Mouse (Mus musculus): ENCODE data around the gene Nup107.
"Not testable (repeated sequence)": the region's sequence is repeated elsewhere in the genome, so short reads cannot be mapped to it uniquely, and the experiment has no call there.

The Nup107 gene

DNA sequence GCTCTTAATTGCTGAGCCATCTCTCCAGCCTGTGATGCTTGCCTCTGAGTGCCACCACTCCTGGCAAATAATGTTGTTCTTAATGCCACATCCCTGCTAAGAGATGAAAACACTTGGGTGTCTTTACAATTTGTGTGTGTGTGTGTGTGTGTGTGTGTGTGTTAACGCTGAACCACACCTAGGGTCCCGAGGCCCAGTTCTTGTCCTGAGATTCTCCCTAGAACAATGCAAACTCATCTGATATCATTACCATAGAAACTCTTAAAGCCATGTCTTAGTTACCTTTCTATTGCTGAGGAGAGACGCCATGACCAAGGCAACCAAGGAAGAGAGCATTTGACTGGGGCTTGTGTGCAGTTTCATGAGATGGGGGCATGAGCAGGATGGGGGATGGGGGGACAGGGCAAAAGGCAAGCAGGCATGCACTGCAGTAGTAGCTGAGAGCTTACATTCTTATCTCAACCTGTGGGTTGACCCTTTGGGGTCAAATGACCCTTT, 78.4 kb downstream of the Nup107 start:
- no peak for DNase-seq

DNA sequence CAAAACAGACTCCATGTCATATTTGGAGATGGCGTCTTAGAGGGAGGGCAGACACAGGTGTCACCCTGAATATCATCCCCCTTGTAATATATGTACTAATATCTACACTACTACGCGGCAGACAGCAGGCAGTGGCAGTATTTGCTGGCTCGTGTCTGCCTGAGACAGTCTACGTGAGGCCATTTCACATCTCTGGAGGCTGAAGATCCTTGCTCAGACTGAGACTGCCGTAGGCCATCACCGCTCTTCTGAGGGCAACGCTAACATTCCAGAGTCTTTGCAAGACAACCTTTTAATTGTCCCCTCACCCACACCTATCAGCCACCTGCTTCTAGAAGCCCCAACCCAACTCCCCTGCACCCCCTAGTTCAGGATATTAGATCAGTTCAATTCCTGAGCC, 79.0 kb downstream of the Nup107 start:
- DNase-seq, result no peak

- no peak for DNase-seq
Observed at GRCm38 (mm10) chr10:117712871-117713270, 79.6 kb downstream of the Nup107 start.

DNA sequence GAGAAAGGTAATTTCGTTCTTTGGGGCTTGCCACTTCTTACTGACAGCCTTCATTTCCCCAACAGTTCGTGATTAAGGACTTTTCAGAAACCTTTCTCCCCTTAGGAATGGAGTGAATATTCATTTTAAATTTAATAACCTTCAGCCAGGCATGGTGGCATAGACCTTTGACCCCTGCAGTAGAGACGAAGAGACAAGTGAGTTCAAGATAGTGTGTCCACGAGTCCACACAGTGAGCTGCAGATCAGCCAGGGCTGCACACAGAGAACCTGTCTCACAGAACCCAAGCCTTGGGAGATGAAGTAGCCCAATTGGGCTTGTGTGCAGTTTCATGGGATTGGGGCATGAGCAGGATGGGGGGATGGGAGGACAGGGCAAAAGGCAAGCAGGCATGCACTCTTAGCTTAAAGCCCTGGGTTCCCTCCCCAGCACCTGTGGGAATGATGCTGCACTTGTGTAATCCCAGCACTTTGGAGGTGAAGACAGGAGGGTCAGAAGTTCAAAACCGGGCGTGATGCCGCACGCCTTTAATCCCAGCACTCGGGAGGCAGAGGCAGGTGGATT, 80.2 kb downstream of the Nup107 start:
- DNase-seq, result peak; percentile 30

- peak; percentile 41 for DNase-seq
Observed at GRCm38 (mm10) chr10:117711408-117711807, 81.1 kb downstream of the Nup107 start.

GRCm38 (mm10) chr10:117710604-117711141, 81.8 kb downstream of the Nup107 start, which contains the start of gene Mdm2:
Gene Mdm2 (minus strand): TSS chr10:117710758.
- peak; percentile 94 for DNase-seq

- peak; percentile 84 for DNase-seq
Observed at GRCm38 (mm10) chr10:117709930-117710603, 82.4 kb downstream of the Nup107 start.

- DNase-seq, result no peak
Observed at GRCm38 (mm10) chr10:117709326-117709830, 83.1 kb downstream of the Nup107 start.

GRCm38 (mm10) chr10:117708856-117709255, 83.6 kb downstream of the Nup107 start:
- DNase-seq, result no peak

DNA sequence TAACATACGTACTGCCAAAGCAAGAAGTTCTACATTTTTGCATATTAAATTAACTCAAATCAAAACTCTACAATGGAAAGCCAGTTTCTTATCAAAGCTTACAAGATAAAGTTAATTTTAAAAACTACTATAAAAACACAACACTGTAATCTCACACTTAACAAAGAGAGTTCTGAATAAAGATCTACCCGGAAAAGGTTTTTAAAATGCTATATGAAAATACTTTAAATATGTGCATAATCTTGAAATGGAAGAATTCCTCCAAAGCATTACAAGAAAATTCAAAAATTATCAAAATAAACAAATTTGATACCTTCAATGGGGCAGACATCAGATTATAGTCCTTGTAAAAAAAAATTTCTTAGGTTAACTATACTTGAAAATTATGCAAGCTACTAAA, 84.1 kb downstream of the Nup107 start:
- no peak for DNase-seq

- no peak for DNase-seq
Observed at GRCm38 (mm10) chr10:117707114-117707838, 85.2 kb downstream of the Nup107 start.

DNA sequence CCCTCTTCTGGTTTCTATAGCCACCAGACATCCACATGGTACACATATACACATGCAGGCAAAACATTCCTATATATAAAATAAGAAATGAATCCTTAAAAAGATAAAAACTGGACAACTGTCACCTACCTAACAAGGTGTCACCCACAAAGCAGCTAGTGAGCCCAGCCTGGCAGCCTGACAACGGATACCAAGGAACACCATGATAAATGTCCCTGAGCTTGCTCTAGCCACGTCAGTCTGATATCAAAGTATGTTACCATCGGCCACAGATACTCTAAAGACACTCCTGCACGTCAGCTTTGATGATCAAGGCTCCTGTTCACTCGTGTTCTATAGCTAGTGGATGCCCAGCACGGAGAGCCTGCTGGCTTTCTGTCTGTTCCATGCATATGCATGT, 86.1 kb downstream of the Nup107 start:
- DNase-seq, result no peak

- DNase-seq, result no peak
Observed at GRCm38 (mm10) chr10:117705806-117706205, 86.7 kb downstream of the Nup107 start.

GRCm38 (mm10) chr10:117704964-117705335, 87.6 kb downstream of the Nup107 start:
- DNase-seq, result no peak

GRCm38 (mm10) chr10:117704314-117704963, 88.1 kb downstream of the Nup107 start:
- DNase-seq, result not testable (repeated sequence)

GRCm38 (mm10) chr10:117703506-117703905, 89.0 kb downstream of the Nup107 start:
- no peak for DNase-seq

DNA sequence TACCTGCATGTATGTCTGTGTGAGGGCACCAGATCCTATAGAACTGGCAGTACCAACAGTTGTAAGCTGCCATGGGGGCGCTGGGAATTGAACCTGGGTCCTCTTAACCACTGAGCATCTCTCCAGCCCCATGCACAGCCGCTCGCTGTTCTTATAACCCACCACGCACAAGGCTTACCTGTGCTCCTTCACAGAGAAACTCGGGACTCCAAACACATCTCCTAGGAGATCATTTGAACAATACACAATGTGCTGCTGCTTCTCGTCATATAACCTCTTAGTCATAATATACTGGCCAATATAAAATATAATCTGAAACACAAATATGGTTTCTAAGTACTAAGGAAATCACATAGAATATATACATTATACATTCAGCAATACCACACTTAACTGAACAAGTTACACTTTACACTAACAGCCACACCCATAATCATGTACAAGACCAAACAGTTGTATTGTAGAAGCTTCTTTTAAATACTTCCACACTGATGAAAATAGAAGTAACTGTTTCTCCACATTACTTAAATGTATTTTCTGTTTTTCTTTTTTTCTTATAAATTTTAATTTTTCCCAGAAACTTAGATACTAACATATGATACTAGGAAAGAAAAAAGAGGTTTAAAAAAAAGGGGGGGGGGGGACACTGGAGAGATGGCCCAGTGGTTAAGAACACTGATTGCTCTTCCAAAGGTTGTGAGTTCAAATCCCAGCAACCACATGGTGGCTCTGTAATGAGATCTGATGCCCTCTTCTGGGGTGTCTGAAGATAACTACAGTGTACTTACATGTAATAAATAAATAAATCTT, 90.3 kb downstream of the Nup107 start:
- DNase-seq, result no peak

DNA sequence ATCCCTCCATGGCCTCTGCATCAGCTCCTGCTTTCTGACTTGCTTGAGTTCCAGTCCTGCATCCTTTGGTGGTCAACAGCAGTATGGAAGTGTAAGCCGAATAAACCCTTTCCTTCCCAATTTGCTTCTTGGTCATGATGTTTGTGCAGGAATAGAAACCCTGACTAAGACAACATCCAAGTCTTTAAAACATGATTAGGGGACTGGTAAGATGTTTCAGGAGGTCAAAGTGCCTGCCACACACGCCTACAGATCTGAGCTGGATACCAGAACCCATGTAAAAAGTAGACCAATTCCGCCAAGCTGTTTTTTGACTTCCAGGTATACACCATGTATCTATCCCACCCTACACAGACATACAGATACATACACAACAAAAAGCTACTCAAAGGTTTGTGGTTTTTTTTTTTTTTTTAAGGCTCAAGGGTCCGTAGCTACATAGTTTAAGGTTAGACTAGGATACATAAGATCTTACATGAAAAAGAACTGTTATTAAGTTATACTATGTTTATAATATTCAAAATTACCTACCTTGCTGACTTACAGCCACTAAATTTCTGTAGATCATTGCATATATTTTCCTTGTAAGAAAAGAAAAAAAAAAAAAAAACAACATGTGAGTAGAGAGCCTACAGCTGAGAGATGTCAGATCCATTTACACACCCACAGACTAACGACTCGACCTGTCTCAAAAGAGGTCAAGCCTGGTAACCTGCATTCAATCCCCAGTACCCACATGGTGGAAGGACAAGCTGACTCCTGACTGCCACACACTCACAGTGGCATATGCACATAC, 91.3 kb downstream of the Nup107 start:
- no peak for DNase-seq
